Mouse (Mus musculus): ENCODE data around the gene Rabgap1l.

- no peak for TF ChIP-seq CTCF (conservative IDR thresholded peaks at IDR 0.05; ENCODE audit: insufficient read depth, insufficient read length, low read depth, low read length)
- TF ChIP-seq POLR2A (IDR thresholded peaks at IDR 0.05; ENCODE audit: low read depth, low read length), result no peak
Observed at GRCm38 (mm10) chr1:160290242-160290641, 502.8 kb downstream of the Rabgap1l start.
